Mouse (Mus musculus): ENCODE data around the gene Neu3.
"Not testable (repeated sequence)": the region's sequence is repeated elsewhere in the genome, so short reads cannot be mapped to it uniquely, and the experiment has no call there.

GRCm38 (mm10) chr7:99807043-99807442 is 21.2 kb downstream of the Neu3 start:
- TF ChIP-seq CTCF (IDR thresholded peaks at IDR 0.05; ENCODE audit: low read depth, low read length); GATA1 (IDR thresholded peaks at IDR 0.05; ENCODE audit: borderline replicate concordance, low read length); GATA2 (IDR thresholded peaks at IDR 0.05; ENCODE audit: borderline replicate concordance, low read depth, low read length); TAL1 (conservative IDR thresholded peaks at IDR 0.05; ENCODE audit: low read depth, low read length): not testable (repeated sequence)

All from G1E (cell line).